Mouse (Mus musculus) brain, embryonic 14.5 days (tissue): ENCODE data around the gene Gsta4.

Source experiments
- CTCF ChIP-seq: fragments of 200-500 bp; IDR thresholded peaks from 2 replicates; pipeline ENCODE4 v1.5.1; 2012; ENCODE audit warnings: inconsistent platforms, mild to moderate bottlenecking, moderate library complexity, borderline replicate concordance; ENCODE audit not compliant: insufficient read depth, insufficient read length; ENCODE audit errors: extremely low read depth
- POLR2A ChIP-seq: fragments of 200-500 bp; IDR thresholded peaks from 2 replicates; pipeline ENCODE4 v1.6.1; 2012; ENCODE audit warnings: mild to moderate bottlenecking, inconsistent platforms, borderline replicate concordance; ENCODE audit not compliant: poor library complexity, insufficient read depth, insufficient read length, severe bottlenecking; ENCODE audit errors: extremely low read depth

- no peak for TF ChIP-seq POLR2A
- no peak for TF ChIP-seq CTCF
Observed at GRCm38 (mm10) chr9:78210821-78211220, 28.2 kb downstream of the Gsta4 start.
